In genomic region chr17:26892635-26893375, GRCm38 (mm10) we compare ENCODE assay signal across 9 mouse cellular contexts. TPM values are rescaled to one million over a fixed set of nuclear protein-coding genes. Genes with fewer than 3 reads are reported as not detected.
DNase-seq lines count a peak whose midpoint lies in the region; ATAC-seq lines count a peak whose summit lies in the region.
"Had no signal": no experiment of that assay in that cellular context is flagged by ENCODE, and none has a peak within 500 bp of the region (broad histone marks: within the 10 kb centered on the region; RNA-seq: fewer than 3 reads in every experiment).

No protein-coding gene starts in this region.

- H3K27ac ChIP-seq in heart, embryonic 15.5 days, result peak overlapping the region; percentile 96

- 22% methylated on average over 16 of the region's 16 CpGs for WGBS in heart, embryonic 15.5 days

- H3K9me3 ChIP-seq in heart, embryonic 15.5 days (replicated peaks), result no peaks in the 10 kb centered on the region

- H3K4me1 ChIP-seq in heart, embryonic 15.5 days (replicated peaks), result peaks cover 51% of the 10 kb centered on the region

- peak; percentile 17 to 20 for DNase-seq in cerebellum, postnatal 25 days
- DNase-seq in cerebellum, adult 8-10 months, result no peak
- peak; percentile 54 for DNase-seq in NIH3T3 (ENCODE audit: low read depth)
- DNase-seq in layer of hippocampus, postnatal 14 days (ENCODE audit: low spot score in 2 of 2), result peak; percentile 36 to 38
- DNase-seq in right cerebral cortex, postnatal 4 days, result no peak
- DNase-seq in thymus, postnatal 4 days, result no peak
- DNase-seq in thymus, postnatal 0 days (ENCODE audit: low spot score), result no peak

- H3K4me2 ChIP-seq in heart, embryonic 15.5 days, result peak overlapping the region; percentile 53

- peak; percentile 92 for ATAC-seq in heart, embryonic 15.5 days (replicated peaks; ENCODE audit: insufficient number of reproducible peaks, insufficient read depth, low FRiP score, low read depth)

- H3K9ac ChIP-seq in heart, embryonic 15.5 days, result peak overlapping the region; percentile 46

- no peaks in the 10 kb centered on the region for H3K27me3 ChIP-seq in heart, embryonic 15.5 days

- H3K36me3 ChIP-seq in heart, embryonic 15.5 days, result no peaks in the 10 kb centered on the region

- H3K4me3 ChIP-seq in heart, embryonic 15.5 days, result peak overlapping the region; percentile 32

RNA-seq across cellular contexts. Expression of gene Kifc5b, which starts 24.1 kb away (rescaled TPM):
- 5.3 and 7.4 TPM in 2 replicates for polyA plus RNA-seq in heart, embryonic 15.5 days (2015; fragmentation: Nextera tagmentation; extraction: Ambion mirVana)
- 1 to 10 TPM; 2.7 to 3.1 TPM for total RNA-seq in layer of hippocampus, postnatal 14 days (2021)
- 4.2 and 5.8 TPM in 2 replicates for polyA plus RNA-seq in thymus, postnatal 0 days (2015; fragmentation: Nextera tagmentation; extraction: Ambion mirVana)

RNA-seq across cellular contexts. Expression of gene Phf1, which starts 40.0 kb away (rescaled TPM):
- polyA plus RNA-seq in heart, embryonic 15.5 days (2015; fragmentation: Nextera tagmentation; extraction: Ambion mirVana), result 7.3 and 9.5 TPM in 2 replicates
- 10 to 100 TPM; 18.6 to 21.0 TPM for total RNA-seq in layer of hippocampus, postnatal 14 days (2021)
- polyA plus RNA-seq in thymus, postnatal 0 days (2015; fragmentation: Nextera tagmentation; extraction: Ambion mirVana), result 8.5 and 9.3 TPM in 2 replicates

RNA-seq across cellular contexts. Expression of gene Cuta, which starts 46.6 kb away (rescaled TPM):
- 144 and 160 TPM in 2 replicates for polyA plus RNA-seq in heart, embryonic 15.5 days (2015; fragmentation: Nextera tagmentation; extraction: Ambion mirVana)
- total RNA-seq in layer of hippocampus, postnatal 14 days (2021), result 100 to 1,000 TPM; 109 to 115 TPM
- polyA plus RNA-seq in thymus, postnatal 0 days (2015; fragmentation: Nextera tagmentation; extraction: Ambion mirVana), result 237 and 241 TPM in 2 replicates

RNA-seq across cellular contexts. Expression of gene Nkx2-5, which starts 48.0 kb away (rescaled TPM):
- 131 and 147 TPM in 2 replicates for polyA plus RNA-seq in heart, embryonic 15.5 days (2015; fragmentation: Nextera tagmentation; extraction: Ambion mirVana)
- not detected for total RNA-seq in layer of hippocampus, postnatal 14 days (2021)
- polyA plus RNA-seq in thymus, postnatal 0 days (2015; fragmentation: Nextera tagmentation; extraction: Ambion mirVana), result not detected in 2 replicates
- polyA plus RNA-seq: large intestine, adult 2 months had no signal

RNA-seq across cellular contexts. Expression of gene Syngap1, which starts 48.2 kb away (rescaled TPM):
- polyA plus RNA-seq in heart, embryonic 15.5 days (2015; fragmentation: Nextera tagmentation; extraction: Ambion mirVana), result 0.60 and 1.0 TPM in 2 replicates
- 100 to 1,000 TPM; 512 to 532 TPM for total RNA-seq in layer of hippocampus, postnatal 14 days (2021)
- 0.21 TPM in 2 replicates for polyA plus RNA-seq in thymus, postnatal 0 days (2015; fragmentation: Nextera tagmentation; extraction: Ambion mirVana)

Comparison
In these comparisons a context has a peak if more than half of its experiments do, and no peak if none do; other contexts are left out.
1. DNase-seq: peak in cerebellum, postnatal 25 days (2 of 2), NIH3T3 (single experiment) and layer of hippocampus, postnatal 14 days (2 of 2); none in cerebellum, adult 8-10 months (single experiment), right cerebral cortex, postnatal 4 days (single experiment), thymus, postnatal 4 days (single experiment) and thymus, postnatal 0 days (single experiment).